Mouse (Mus musculus) embryonic fibroblast, embryonic 13.5 days (primary cell): ENCODE measurements around the gene Sppl2c.

Experiments used
- CTCF ChIP-seq: IDR thresholded peaks from 2 replicates; pipeline ENCODE4 v1.5.1; 2011; ENCODE audit warnings: mild to moderate bottlenecking, control low read depth, low read length, moderate library complexity, borderline replicate concordance; ENCODE audit not compliant: insufficient read depth
- POLR2A ChIP-seq: IDR thresholded peaks from 2 replicates; pipeline ENCODE4 v1.6.1; 2011; ENCODE audit warnings: low read depth, mild to moderate bottlenecking, control low read depth, low read length, moderate library complexity

GRCm38 (mm10) chr11:104148787-104149186, 37.3 kb upstream of the Sppl2c start:
- TF ChIP-seq CTCF (no peak), POLR2A (no peak)
